Mouse (Mus musculus) testis, adult 2 months (tissue): Measurements from ENCODE around the gene Inip.

ENCODE experiments used
- CTCF ChIP-seq: fragments of 200-500 bp; IDR thresholded peaks from 2 replicates; pipeline ENCODE4 v1.5.1; 2012; ENCODE audit warnings: low read depth, mild to moderate bottlenecking, inconsistent platforms, low read length, moderate library complexity; ENCODE audit not compliant: control insufficient read depth, insufficient read depth, insufficient replicate concordance
- POLR2A ChIP-seq: fragments of 200-500 bp; IDR thresholded peaks from 2 replicates; pipeline ENCODE4 v1.6.1; 2012; ENCODE audit warnings: low read depth, mild to moderate bottlenecking, inconsistent platforms, low read length, moderate library complexity; ENCODE audit not compliant: control insufficient read depth

DNA sequence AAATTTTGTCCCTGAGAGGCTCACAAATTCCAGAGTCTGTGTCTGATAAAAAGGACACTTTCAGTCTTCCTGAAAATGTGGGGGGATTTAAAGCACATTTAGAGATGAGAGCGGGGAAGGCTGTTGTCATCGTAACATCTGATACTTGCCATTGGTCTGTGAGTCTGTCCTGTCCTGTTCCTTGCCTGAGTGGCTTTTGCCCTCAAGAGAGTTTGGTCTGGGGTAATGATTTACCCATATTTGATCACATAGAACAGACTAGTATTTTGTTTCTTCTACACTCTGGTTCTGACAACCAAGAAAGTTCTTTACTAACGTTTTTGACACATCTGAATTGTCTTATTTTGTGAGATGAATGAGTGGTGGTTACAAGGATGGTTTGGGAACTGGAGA lies 43.9 kb upstream of the Inip start:
- TF ChIP-seq CTCF (no peak), POLR2A (no peak)
